9 mouse cellular contexts compared by ENCODE assay signal in the genomic region with DNA sequence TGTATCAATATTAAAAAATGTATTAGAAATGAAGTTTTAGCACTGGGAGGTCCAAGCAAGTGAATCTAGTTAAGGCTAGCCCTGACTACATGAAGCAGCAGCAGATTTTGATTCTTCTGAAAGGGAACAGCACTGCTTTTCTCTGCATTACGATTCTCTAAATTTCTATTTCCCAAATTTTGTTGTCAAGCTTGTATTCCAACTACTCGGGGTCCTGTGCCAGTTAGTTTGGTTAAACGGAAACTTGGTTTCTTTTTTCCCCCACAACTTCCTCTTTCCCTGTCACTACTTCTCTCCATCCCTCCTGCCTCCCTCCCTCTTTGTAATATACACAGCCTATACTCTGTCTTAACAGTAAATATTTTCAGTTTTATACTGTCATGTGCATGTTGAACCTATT. TPM values are rescaled to one million over a fixed set of nuclear protein-coding genes. Genes with fewer than 3 reads are reported as not detected.
DNase-seq lines count a peak whose midpoint lies in the region; ATAC-seq and TF ChIP-seq lines count a peak whose summit lies in the region.
"Had no signal": no experiment of that assay in that cellular context is flagged by ENCODE, and none has a peak within 500 bp of the region (broad histone marks: within the 10 kb centered on the region; RNA-seq: fewer than 3 reads in every experiment).

No protein-coding gene starts in this region.

- H3K4me3 ChIP-seq in heart, embryonic 12.5 days: peak overlapping the region; percentile 38
- H3K4me3 ChIP-seq in neural tube, embryonic 12.5 days: no peak overlapping the region
- 0 out of 2 replicates have a peak overlapping the region, but pooled peaks have one; percentile 6 for H3K4me3 ChIP-seq in intestine, embryonic 15.5 days (replicated peaks)
- H3K4me3 ChIP-seq in stomach, postnatal 0 days (ENCODE audit: low read depth, low read length): peak overlapping the region; percentile 93; the same call in 1 of the 2 replicates

- no peak overlapping the region for H3K9ac ChIP-seq in heart, embryonic 12.5 days
- no peak overlapping the region for H3K9ac ChIP-seq in neural tube, embryonic 12.5 days
- no peak overlapping the region for H3K9ac ChIP-seq in intestine, embryonic 15.5 days
- H3K9ac ChIP-seq in stomach, postnatal 0 days (ENCODE audit: low read length): no peak overlapping the region

- no peak for ATAC-seq in heart, embryonic 12.5 days (ENCODE audit: insufficient number of reproducible peaks, low FRiP score)
- ATAC-seq in neural tube, embryonic 12.5 days (ENCODE audit: low FRiP score, low read depth): no peak
- ATAC-seq in intestine, embryonic 15.5 days: no peak
- no peak for ATAC-seq in stomach, postnatal 0 days (ENCODE audit: low FRiP score, low TSS enrichment)

- TF ChIP-seq CTCF in stomach, postnatal 0 days (IDR thresholded peaks at IDR 0.05; ENCODE audit: low read depth): no peak

- no peak for TF ChIP-seq EP300 in stomach, postnatal 0 days (optimal IDR thresholded peaks at IDR 0.05)

- no peaks in the 10 kb centered on the region for H3K27me3 ChIP-seq in heart, embryonic 12.5 days (replicated peaks)
- no peaks in the 10 kb centered on the region for H3K27me3 ChIP-seq in neural tube, embryonic 12.5 days (replicated peaks)
- H3K27me3 ChIP-seq in intestine, embryonic 15.5 days (replicated peaks): no peaks in the 10 kb centered on the region
- H3K27me3 ChIP-seq in stomach, postnatal 0 days (ENCODE audit: control insufficient read depth, insufficient read depth, low read length): no peaks in the 10 kb centered on the region

- no peaks in the 10 kb centered on the region for H3K9me3 ChIP-seq in heart, embryonic 12.5 days (replicated peaks)
- H3K9me3 ChIP-seq in neural tube, embryonic 12.5 days: no peaks in the 10 kb centered on the region
- H3K9me3 ChIP-seq in intestine, embryonic 15.5 days: no peaks in the 10 kb centered on the region
- no peaks in the 10 kb centered on the region for H3K9me3 ChIP-seq in stomach, postnatal 0 days (ENCODE audit: control insufficient read depth, low read length)

- H3K36me3 ChIP-seq in heart, embryonic 12.5 days: peaks cover 32% of the 10 kb centered on the region
- H3K36me3 ChIP-seq in neural tube, embryonic 12.5 days: peaks cover 16% of the 10 kb centered on the region; the same call in 1 of the 2 replicates
- peaks cover 5% of the 10 kb centered on the region; the same call in 1 of the 2 replicates for H3K36me3 ChIP-seq in intestine, embryonic 15.5 days
- no peaks in the 10 kb centered on the region for H3K36me3 ChIP-seq in stomach, postnatal 0 days (ENCODE audit: control insufficient read depth, insufficient read depth, low read length)

- H3K27ac ChIP-seq in heart, embryonic 12.5 days (ENCODE audit: poor library complexity, severe bottlenecking): no peak overlapping the region
- no peak overlapping the region for H3K27ac ChIP-seq in neural tube, embryonic 12.5 days
- H3K27ac ChIP-seq in intestine, embryonic 15.5 days: no peak overlapping the region
- no peak overlapping the region for H3K27ac ChIP-seq in stomach, postnatal 0 days (replicated peaks)

- 56% methylated on average over 3 of the region's 3 CpGs for WGBS in heart, embryonic 12.5 days
- 82% methylated on average over 3 of the region's 3 CpGs for WGBS in neural tube, embryonic 12.5 days
- WGBS in intestine, embryonic 15.5 days: 61% methylated on average over 3 of the region's 3 CpGs
- whole genome bisulfite sequencing in stomach, postnatal 0 days: 57% methylated on average over 3 of the region's 3 CpGs

- DNase-seq in heart, postnatal 25 days (ENCODE audit: low spot score): no peak
- no peak for DNase-seq in neural tube, embryonic 10.5 days (ENCODE audit: extremely low spot score, low spot score)
- no peak for DNase-seq in stomach, postnatal 0 days (ENCODE audit: low spot score)
- DNase-seq in adrenal gland, postnatal 36 days: no peak
- DNase-seq in left cerebral cortex, postnatal 36 days (ENCODE audit: low spot score in 2 of 2): no peak
- DNase-seq: gastrocnemius, postnatal 14 days had no signal

- intact Hi-C loops in heart, postnatal 25 days (cut with DNase I): loop anchor here (2.0 to 5.0 kb wide), 2 partner anchors 20 to 49 kb away; no protein-coding TSS in a partner anchor
- intact Hi-C loops in left cerebral cortex, postnatal 36 days (cut with DNase I): no loop called here

- H3K4me2 ChIP-seq in heart, embryonic 12.5 days: peak overlapping the region; percentile 62
- H3K4me2 ChIP-seq in neural tube, embryonic 12.5 days (replicated peaks): peak overlapping the region; percentile 71
- peak overlapping the region; percentile 48 for H3K4me2 ChIP-seq in intestine, embryonic 15.5 days (replicated peaks)
- H3K4me2 ChIP-seq in stomach, postnatal 0 days (replicated peaks; ENCODE audit: low read depth): peak overlapping the region; percentile 73; the same call in 1 of the 2 replicates

- peaks cover 31% of the 10 kb centered on the region for H3K4me1 ChIP-seq in heart, embryonic 12.5 days (replicated peaks)
- peaks cover 32% of the 10 kb centered on the region for H3K4me1 ChIP-seq in neural tube, embryonic 12.5 days
- H3K4me1 ChIP-seq in intestine, embryonic 15.5 days (replicated peaks): peaks cover 21% of the 10 kb centered on the region
- peaks cover 4% of the 10 kb centered on the region; the same call in 1 of the 2 replicates for H3K4me1 ChIP-seq in stomach, postnatal 0 days (replicated peaks; ENCODE audit: control insufficient read depth, insufficient read depth)

RNA-seq across cellular contexts. Expression of a gene that starts 2.1 kb away (rescaled TPM):
- 45.3 and 46.4 TPM in 2 replicates for polyA plus RNA-seq in heart, embryonic 12.5 days (2016; fragmentation: Nextera tagmentation; extraction: Ambion mirVana)
- total RNA-seq in heart, postnatal 25 days (2021): 10 to 100 TPM; 41.4 to 41.9 TPM
- 55.2 and 61.7 TPM in 2 replicates for polyA plus RNA-seq in neural tube, embryonic 12.5 days (2016; fragmentation: Nextera tagmentation; extraction: Ambion mirVana)
- polyA plus RNA-seq in intestine, embryonic 15.5 days (2015; fragmentation: Nextera tagmentation; extraction: Ambion mirVana): 41.7 and 43.6 TPM in 2 replicates
- 29.1 and 31.6 TPM in 2 replicates for polyA plus RNA-seq in stomach, postnatal 0 days (2015; fragmentation: Nextera tagmentation; extraction: Ambion mirVana)
- total RNA-seq in adrenal gland, postnatal 36 days (2021): 10 to 100 TPM; 68.6 to 71.0 TPM
- 10 to 100 TPM; 56.0 to 66.8 TPM for total RNA-seq in left cerebral cortex, postnatal 36 days (2021)

RNA-seq across cellular contexts. Expression of a gene that starts 38.8 kb away (rescaled TPM):
- not detected in 2 replicates for polyA plus RNA-seq in heart, embryonic 12.5 days (2016; fragmentation: Nextera tagmentation; extraction: Ambion mirVana)
- total RNA-seq in heart, postnatal 25 days (2021): not detected
- polyA plus RNA-seq in neural tube, embryonic 12.5 days (2016; fragmentation: Nextera tagmentation; extraction: Ambion mirVana): not detected in 2 replicates
- not detected in 2 replicates for polyA plus RNA-seq in intestine, embryonic 15.5 days (2015; fragmentation: Nextera tagmentation; extraction: Ambion mirVana)
- polyA plus RNA-seq in stomach, postnatal 0 days (2015; fragmentation: Nextera tagmentation; extraction: Ambion mirVana): not detected in 2 replicates
- not detected for total RNA-seq in adrenal gland, postnatal 36 days (2021)
- total RNA-seq in left cerebral cortex, postnatal 36 days (2021): not detected
- total RNA-seq: gastrocnemius, postnatal 14 days had no signal

RNA-seq across cellular contexts. Expression of a gene that starts 51.2 kb away (rescaled TPM):
- polyA plus RNA-seq in heart, embryonic 12.5 days (2016; fragmentation: Nextera tagmentation; extraction: Ambion mirVana): 155 and 159 TPM in 2 replicates
- total RNA-seq in heart, postnatal 25 days (2021): 100 to 1,000 TPM; 221 to 222 TPM
- 125 and 126 TPM in 2 replicates for polyA plus RNA-seq in neural tube, embryonic 12.5 days (2016; fragmentation: Nextera tagmentation; extraction: Ambion mirVana)
- 114 and 117 TPM in 2 replicates for polyA plus RNA-seq in intestine, embryonic 15.5 days (2015; fragmentation: Nextera tagmentation; extraction: Ambion mirVana)
- polyA plus RNA-seq in stomach, postnatal 0 days (2015; fragmentation: Nextera tagmentation; extraction: Ambion mirVana): 73.4 and 77.1 TPM in 2 replicates
- total RNA-seq in adrenal gland, postnatal 36 days (2021): 100 to 1,000 TPM in 1 of 2 experiments, 10 to 100 TPM in 1; 97.6 to 107 TPM
- 100 to 1,000 TPM; 146 to 158 TPM for total RNA-seq in left cerebral cortex, postnatal 36 days (2021)
